Mouse (Mus musculus): ENCODE measurements around the gene Olfr532. TPM values are rescaled to one million over a fixed set of nuclear protein-coding genes. Genes with fewer than 3 reads are reported as not detected.

The Olfr532 gene
- not detected for polyA plus RNA-seq (2017; shearing (Covaris generic))

DNA sequence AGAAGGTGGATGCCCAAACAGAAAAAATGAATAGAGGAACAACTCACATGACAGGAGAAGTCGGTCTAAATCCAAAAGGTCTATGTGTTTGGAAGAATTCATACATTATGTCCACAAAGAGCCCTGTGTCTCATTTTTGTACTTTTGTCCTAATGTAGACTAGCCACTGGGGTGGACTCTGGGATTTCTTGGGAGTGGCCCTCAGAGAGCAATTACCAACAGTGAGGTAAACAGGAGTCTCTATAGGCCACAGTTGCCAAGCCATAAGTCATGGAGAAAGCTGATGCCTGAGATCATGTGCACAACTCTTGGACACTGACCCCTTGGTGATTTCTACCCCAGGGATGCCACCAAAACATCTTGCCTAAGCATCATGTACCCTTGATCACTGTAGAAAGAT, at the start of gene Olfr532:
TSS of gene Olfr532 (minus strand) at position 101 of the 400 bp plus-strand sequence.

DNA sequence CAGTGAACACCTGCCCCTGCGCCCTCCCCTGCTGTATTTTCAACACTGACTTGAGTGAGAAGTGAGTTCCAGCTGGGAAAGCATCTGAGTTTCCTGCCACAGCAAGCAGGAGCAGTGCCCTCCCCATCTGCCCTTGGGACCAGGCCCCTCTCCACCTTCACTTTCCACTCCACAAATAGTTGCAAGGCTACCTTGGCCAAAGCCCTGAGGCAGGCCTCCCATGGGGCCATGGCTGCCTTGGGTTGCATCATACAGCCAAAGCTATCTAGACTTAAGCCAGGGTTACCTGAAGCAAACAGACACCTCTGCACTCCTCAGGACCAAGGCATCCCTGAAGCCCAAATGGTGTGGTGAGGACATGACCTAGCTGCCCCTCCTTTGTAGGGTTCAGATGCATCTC, 41.6 kb upstream of the Olfr532 start, which contains the start of gene Olfr533:
TSS of gene Olfr533 (plus strand) at position 301 of the 400 bp plus-strand sequence.

DNA sequence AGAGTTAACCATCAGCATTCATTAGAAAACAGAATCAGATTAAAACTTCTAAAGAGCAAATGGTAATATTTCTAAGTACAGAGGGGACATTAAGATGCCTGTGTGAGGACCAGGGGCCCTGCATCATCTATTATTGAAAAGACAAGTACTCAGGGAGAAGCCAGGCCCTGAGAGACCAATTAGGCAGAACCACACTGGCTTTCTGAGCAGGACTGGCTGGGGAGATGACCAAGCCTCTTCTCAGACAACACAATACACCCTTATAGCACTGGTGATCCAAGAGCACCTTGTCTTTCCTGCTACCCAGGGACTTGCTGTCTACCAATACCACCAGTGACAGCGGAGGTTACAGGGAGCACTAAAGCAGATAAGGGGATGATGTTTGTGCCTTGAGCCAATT, 18.6 kb downstream of the Olfr532 start, which contains the start of gene Olfr531:
TSS of gene Olfr531 (minus strand) at position 101 of the 400 bp plus-strand sequence.

DNA sequence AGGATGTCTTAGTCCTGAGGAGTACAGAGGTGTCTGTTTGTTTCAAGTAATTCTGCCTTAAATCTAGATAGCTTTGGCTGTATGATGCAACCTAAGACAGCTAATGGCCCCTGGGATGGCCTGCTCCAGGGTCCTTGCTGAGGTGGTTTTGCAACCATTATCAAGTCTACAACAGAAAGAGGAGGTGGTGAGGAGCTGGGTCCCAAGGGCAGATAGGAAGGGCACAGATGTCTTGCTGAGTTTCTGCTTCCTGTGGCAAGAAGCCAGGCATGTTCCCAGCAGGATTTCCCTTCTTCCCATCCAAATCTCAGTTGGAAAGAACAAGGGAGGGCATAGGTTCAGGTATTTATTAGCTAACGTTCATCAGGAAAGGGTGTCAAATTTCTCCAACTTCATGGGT, 45.2 kb downstream of the Olfr532 start, which contains the start of gene Olfr530:
TSS of gene Olfr530 (minus strand) at position 101 of the 400 bp plus-strand sequence.

Other genes with a start within 250 kb of the Olfr532 start
- gene Olfr523, start 248.4 kb downstream of the Olfr532 start, polyA plus RNA-seq (2017; shearing (Covaris generic)) = not detected
- gene Olfr524, start 215.7 kb downstream of the Olfr532 start, polyA plus RNA-seq (2017; shearing (Covaris generic)) = not detected
- not detected for gene Cd163l1, start 203.4 kb downstream of the Olfr532 start, polyA plus RNA-seq (2017; shearing (Covaris generic))
- 0.56 TPM for gene 5830411N06Rik, start 174.4 kb downstream of the Olfr532 start, polyA plus RNA-seq (2017; shearing (Covaris generic))
- not detected for gene Olfr525, start 100.8 kb downstream of the Olfr532 start, polyA plus RNA-seq (2017; shearing (Covaris generic))
- not detected for gene Olfr527, start 87.6 kb downstream of the Olfr532 start, polyA plus RNA-seq (2017; shearing (Covaris generic))
- gene Olfr60, start 60.0 kb downstream of the Olfr532 start, polyA plus RNA-seq (2017; shearing (Covaris generic)) = 0.27 TPM
- not detected for gene Olfr530, start 45.3 kb downstream of the Olfr532 start, polyA plus RNA-seq (2017; shearing (Covaris generic))
- gene Olfr531, start 18.7 kb downstream of the Olfr532 start, polyA plus RNA-seq (2017; shearing (Covaris generic)) = not detected
- gene Olfr533, start 41.7 kb upstream of the Olfr532 start, polyA plus RNA-seq (2017; shearing (Covaris generic)) = not detected
- not detected for gene Olfr535, start 62.6 kb upstream of the Olfr532 start, polyA plus RNA-seq (2017; shearing (Covaris generic))
- not detected for gene Olfr536, start 85.8 kb upstream of the Olfr532 start, polyA plus RNA-seq (2017; shearing (Covaris generic))
- gene Olfr538, start 146.2 kb upstream of the Olfr532 start, polyA plus RNA-seq (2017; shearing (Covaris generic)) = not detected
- not detected for gene Olfr46, start 179.6 kb upstream of the Olfr532 start, polyA plus RNA-seq (2017; shearing (Covaris generic))
- gene Olfr61, start 207.3 kb upstream of the Olfr532 start, polyA plus RNA-seq (2017; shearing (Covaris generic)) = not detected
- not detected for gene Olfr53, start 224.8 kb upstream of the Olfr532 start, polyA plus RNA-seq (2017; shearing (Covaris generic))
- not detected for gene Olfr539, start 238.3 kb upstream of the Olfr532 start, polyA plus RNA-seq (2017; shearing (Covaris generic))